Mouse (Mus musculus): ENCODE data around the gene Ifngr2.

DNA sequence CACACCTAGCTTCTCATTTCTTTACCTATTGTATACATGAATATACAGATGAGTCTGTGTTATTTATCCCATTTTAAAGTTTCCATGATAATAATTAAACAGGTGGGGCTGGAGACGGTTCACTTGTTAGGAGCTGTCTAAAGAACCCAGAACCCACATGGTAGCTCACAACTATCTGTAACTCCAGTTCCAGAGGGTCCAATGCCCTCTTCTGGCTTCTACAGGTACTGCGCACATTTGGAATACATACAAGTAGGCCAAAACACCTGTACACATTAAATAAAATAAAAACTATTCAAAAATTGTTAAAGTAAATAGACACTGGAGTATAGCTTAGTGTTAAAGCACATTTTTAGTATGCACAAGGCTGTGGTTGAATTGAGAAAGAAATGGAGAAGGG lies 35.4 kb downstream of the Ifngr2 start:
- TF ChIP-seq POLR2A (IDR thresholded peaks at IDR 0.05; ENCODE audit: low read depth, low read length): no peak
- no peak for TF ChIP-seq CTCF (IDR thresholded peaks at IDR 0.05; ENCODE audit: extremely low read depth, insufficient read length, insufficient replicate concordance, low read depth, low read length)
